Mouse (Mus musculus) cerebellum, adult 2 months (tissue): ENCODE data around the gene Nppb.

Experiments used
- CTCF ChIP-seq: fragments of 200-500 bp; IDR thresholded peaks from 2 replicates; pipeline ENCODE4 v1.5.1; 2011; ENCODE audit warnings: low read depth, mild to moderate bottlenecking, control low read depth, low read length, moderate library complexity, borderline replicate concordance; ENCODE audit not compliant: insufficient read depth
- POLR2A ChIP-seq: fragments of 200-500 bp; IDR thresholded peaks from 2 replicates; pipeline ENCODE4 v1.6.1; 2011; ENCODE audit warnings: low read length, control low read depth, borderline replicate concordance; ENCODE audit not compliant: insufficient read depth

DNA sequence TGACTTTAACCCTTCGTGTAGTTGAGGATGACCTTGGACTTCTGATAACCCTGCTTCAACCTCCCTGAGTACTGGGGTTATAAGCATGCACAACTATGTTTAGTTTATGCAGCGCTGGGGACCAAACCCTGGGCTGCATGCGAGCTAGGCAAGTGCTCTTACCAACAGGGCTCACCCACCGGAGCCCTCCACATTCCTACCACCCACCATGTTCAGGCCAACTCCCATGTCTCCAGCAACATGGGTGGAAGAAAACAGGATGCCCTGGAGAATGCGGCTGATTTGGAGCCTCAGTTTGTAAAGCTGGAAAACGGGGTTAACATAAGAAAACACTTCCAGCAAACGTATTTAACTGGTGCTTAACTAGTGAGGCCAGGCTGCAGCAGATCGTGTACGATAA lies 49.7 kb upstream of the Nppb start:
- TF ChIP-seq POLR2A = no peak
- TF ChIP-seq CTCF = no peak
